Mouse (Mus musculus): ENCODE results near the gene Hivep3. TPM values are rescaled to one million over a fixed set of nuclear protein-coding genes. Genes with fewer than 3 reads are reported as not detected.

Gene Hivep3
- polyA plus RNA-seq, 3 experiments from 2014 or later: 9.1 to 39.1 (median 33.5) TPM

DNA sequence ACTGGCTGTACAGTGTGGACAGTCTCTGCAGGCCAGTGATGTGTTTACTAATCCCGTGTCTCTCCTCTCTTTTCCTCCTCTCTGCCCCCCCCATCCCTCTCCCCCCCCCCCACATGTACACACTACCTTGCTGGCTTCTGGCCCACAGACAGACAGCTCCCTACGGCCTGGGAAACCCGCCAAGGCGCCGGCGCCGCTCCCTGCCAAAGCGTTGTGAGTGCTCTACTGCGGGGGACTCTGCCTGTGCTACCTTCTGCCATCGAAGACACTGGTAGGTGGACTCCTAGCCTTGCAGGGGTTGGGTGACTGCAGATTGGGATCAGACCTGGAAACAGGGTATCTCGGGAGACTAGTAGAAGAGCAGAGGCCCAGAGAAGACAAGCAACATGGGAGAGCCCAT, 429.7 kb downstream of the Hivep3 start:
- ATAC-seq: no peak

DNA sequence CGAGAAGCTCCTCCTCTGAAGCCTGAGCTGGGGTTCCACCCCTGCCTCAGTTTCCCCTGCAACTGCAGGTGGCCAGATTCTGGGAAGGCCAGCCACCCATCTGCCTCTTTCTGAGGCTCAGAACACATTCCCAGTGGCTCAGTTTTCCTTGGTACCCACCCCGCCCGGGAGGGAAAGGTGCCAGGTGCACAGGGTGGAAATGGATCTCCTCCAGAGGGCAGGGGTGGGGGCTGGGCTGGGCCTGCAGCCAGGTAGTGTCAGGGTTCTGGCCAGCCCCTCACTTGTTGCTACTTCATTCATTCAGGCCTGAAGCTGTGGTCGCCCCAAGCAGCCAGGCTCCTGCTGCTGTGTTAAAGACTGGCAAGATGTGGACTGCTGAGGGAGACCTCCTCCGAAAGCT, 430.7 kb downstream of the Hivep3 start:
- no peak for ATAC-seq

DNA sequence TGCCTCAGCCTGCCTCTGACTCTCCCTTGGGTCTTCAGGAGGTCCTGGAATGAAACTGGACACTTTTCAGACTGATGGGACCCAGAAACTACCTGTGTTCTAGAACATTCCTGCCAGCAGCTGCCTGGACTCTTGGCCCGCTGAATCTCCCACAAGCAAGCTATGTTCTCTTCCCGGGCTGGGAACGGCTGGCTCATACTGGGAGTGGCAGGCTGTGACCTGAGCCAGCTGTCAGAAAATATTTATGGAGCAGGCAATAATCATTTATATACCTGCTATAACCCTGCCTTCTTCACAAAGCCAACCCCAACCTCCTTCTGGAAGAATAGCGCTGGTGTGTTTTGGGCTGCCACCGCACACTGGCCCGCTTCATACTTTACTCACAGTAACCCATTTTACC, 434.2 kb downstream of the Hivep3 start:
- no peak for ATAC-seq

DNA sequence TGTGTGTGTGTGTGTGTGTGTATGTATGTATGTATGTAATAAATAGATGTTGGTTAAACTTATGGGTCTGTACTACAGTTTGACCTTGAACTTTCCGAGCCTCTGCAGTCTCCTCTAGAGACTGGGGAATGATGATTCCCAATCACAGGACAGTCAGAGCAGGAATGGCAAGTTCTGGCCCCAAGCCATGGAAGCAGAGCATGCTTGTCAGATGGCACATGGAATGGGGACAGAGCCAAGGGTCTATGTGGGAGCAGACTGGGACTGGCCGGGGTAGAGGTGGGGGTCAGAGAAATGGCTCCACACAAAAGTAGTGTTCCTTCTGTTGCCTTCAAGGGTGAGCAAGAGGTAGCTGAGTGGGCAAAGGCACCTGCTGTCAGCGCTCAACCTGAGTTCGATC, 434.8 kb downstream of the Hivep3 start:
- no peak for ATAC-seq

DNA sequence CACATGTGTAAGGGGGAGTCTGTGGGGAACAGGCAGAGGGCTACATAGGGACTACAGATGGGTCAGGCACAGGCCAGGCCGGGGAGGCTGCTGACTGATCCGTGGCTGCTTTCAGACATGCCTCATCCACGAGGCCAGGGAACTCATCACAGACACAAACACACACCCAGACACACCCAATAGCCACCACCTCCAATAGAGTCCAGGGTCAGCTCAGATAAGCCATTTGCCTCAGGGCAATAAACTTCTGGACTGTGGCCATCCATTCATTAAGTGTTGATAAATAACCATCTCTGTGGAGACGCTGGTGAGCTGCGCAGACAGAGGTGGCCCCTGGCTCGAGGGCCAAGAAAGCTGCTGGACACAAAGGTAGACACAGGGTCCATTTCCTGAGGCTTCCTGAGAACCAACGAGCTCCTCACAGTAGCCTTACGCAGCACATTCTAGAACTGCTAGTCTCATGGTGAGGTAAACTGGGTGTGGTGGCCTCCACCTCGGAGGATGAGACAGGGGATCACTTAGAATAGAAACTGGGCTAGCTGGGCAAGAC, 436.9 kb downstream of the Hivep3 start:
- ATAC-seq: no peak

DNA sequence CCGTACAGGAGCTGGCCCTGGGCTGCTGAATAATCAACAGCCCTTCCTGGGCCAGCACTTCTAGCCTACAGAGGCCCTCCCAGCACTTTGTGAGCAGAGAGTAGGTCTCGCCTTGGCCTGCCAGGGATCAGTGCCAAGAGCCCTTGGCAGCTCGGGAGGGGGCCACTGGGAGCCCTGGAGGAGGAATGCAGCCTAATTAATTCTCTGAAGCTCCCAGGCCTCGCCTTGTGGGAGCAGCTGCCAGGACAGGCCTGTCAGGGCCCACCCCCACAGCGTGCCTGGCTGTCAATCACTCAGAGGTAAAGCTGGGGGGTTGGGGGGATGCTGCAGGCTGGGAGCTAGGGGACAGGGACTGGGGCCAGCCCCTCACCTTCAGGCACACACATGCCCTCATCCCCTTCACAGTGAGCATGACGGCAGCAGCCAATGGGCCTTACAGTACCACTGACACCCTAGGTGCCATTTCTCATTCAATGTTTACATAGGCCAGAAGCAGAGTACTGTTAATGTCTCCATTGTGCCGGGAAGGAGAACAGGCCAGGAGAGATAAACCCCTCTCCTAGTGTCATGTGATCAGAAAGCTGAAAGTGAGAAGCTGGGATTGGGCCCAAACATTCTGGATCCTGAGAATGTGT, 438.6 kb downstream of the Hivep3 start:
- no peak for ATAC-seq

DNA sequence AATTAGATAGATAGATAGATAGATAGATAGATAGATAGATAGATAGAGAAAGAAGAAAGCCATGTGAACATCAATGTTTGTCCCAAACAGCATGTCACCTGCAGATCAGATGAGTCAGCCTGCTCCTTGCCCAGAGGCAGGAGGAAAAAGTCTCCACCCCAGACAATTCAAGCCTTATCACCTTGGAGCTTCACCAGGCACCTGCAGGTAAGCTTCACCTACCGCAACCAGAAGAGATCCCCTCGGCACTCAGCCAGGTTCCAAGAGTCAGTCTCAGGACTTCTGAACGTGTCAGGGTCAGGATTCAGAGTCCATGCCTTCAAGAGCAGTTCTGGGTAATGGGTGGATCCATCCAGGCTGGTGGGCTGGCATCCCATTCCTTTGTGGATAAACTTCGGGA, 445.5 kb downstream of the Hivep3 start:
- ATAC-seq: no peak

DNA sequence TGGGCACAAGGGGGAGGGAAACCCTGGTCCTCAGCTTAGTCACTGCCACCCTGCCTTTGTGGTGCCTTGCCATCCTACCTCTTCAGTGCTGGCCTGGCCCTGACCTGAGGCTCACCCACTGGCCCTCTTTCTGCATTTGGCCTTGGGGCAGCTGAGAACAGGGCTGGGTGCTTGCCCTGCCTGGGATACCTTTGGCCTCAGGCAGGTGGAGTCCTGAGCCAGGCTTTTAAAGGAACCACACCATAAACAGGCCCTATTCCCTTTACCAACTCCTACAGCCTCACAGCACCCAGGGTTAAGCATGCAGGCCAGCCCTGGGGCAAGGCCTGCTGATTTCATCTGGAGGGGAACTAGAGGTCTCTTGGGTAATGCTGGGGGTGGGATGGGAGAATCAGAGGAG, 447.0 kb downstream of the Hivep3 start:
- ATAC-seq: no peak

DNA sequence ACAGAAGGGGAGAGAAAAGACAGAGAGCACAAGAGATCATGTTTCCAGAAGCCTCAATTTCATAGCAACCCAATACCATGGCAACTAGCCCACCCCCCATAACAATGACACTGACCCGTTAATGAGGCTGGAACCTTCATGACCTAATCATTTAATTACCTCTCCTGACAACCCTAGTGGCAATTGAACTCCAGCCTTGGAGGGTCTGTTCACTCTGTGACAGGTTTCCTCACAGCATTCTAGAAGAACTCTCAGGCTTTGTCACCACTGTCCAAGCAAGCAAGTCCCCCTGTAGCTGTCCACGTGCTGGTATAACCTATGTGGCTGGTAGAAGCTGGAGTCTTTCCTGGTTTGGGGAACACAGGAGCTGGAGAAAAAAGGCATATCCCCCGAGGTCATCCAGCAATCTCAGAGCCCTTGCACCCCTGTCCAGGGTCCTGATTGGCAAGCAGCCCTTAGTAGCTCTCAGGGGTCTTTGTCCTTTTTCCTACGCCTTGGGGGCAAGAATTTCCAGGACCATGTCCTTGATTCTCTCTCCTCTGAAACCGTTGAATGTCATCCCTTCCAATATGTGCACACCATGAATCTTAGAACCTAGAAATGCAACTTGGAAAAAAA, 450.9 kb downstream of the Hivep3 start:
- no peak for ATAC-seq

DNA sequence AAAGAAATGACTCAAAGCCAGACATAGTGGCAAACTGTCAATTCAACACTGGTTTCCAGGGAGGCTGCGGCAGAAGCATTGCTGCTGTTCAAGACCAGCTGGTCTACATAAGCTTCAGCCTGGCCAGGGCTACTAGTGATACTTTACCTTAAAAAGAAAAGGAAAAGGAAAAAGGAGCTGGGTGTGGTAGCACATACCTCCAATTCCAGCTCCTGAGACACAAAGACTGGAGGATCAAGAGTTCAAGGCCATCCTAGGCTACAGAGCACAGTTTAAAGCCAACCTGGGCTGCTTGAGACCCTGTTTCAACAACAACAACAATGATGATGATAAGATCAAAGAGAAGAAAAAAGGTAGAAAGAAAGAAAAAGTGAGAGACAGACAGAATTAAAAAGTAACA, 452.9 kb downstream of the Hivep3 start:
- no peak for ATAC-seq

DNA sequence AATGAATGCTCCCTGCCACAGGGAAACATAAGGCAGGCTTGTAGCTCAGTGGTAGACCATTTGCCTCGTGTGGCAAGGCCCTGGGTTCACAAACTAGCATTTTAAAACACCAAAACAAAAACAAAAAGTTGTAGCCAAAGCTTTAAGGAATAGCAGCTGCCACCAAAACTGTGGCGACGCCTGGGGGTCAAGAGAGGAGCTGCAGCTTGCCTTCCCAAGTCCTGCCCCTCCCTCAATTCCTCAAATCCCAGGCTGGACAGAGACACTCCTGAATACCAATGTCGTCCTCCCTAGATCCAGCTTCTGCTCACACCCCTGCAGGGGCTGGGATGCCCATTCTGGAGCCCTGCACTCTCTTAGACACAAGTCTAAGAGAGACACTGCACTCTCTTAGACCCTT, 453.4 kb downstream of the Hivep3 start:
- ATAC-seq: no peak

Other genes with a start within 250 kb of the Hivep3 start
- under 1 TPM in 2 of 3 experiments, not detected in 1; 0.14 to 0.51 TPM for gene Rimkla, start 241.2 kb upstream of the Hivep3 start, polyA plus RNA-seq (2017; shearing (Covaris generic))
- gene Foxj3, start 196.8 kb upstream of the Hivep3 start, polyA plus RNA-seq (2017; shearing (Covaris generic)): 10 to 100 TPM; 11.2 to 16.4 (median 12.4) TPM
- gene Frg2f1, start 194.3 kb upstream of the Hivep3 start, polyA plus RNA-seq (2017; shearing (Covaris generic)): 1 to 10 TPM in 1 of 3 experiments, under 1 TPM in 2; 0.62 to 2.9 (median 0.87) TPM
- not detected for gene Guca2a, start 96.1 kb upstream of the Hivep3 start, polyA plus RNA-seq (2017; shearing (Covaris generic))
- not detected for gene Guca2b, start 74.8 kb upstream of the Hivep3 start, polyA plus RNA-seq (2017; shearing (Covaris generic))

Measured in inflammation-experienced regulatory T-cells, adult 6 months (primary cell).